Mouse (Mus musculus): ENCODE measurements around the gene Rbm28.

DNA sequence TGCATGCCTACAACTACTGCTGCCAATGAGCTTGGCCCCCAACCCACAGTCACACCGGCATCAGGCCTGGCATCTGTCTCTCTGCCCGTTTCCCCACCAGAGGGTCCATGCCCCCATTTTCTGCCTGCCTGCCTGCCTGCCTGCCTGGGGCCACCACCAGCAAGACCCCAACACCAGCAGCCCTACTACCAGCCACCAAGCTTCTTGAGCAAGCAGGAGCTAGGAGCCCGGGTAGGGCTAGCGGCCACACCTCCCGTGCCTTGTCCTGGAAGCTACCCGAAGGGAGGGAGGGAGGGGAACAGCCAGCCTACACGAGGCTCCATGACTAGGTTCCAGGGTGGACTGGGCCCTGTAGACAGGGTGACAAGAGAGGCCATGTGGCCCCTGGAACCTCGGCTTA, 37.2 kb upstream of the Rbm28 start:
- no peak for TF ChIP-seq POLR2A (IDR thresholded peaks at IDR 0.05; ENCODE audit: borderline replicate concordance, low read depth, low read length)
- TF ChIP-seq CTCF (IDR thresholded peaks at IDR 0.05; ENCODE audit: low read depth, low read length): no peak

Measured in bone marrow macrophage, adult 2 months (primary cell).